ENCODE assay signal across 12 mouse cellular contexts in genomic region chr1:165662426-165663192, GRCm38 (mm10). TPM values are rescaled to one million over a fixed set of nuclear protein-coding genes. Genes with fewer than 3 reads are reported as not detected.
DNase-seq lines count a peak whose midpoint lies in the region; ATAC-seq and TF ChIP-seq lines count a peak whose summit lies in the region.
"Had no signal": no experiment of that assay in that cellular context is flagged by ENCODE, and none has a peak within 500 bp of the region (broad histone marks: within the 10 kb centered on the region; RNA-seq: fewer than 3 reads in every experiment).

No protein-coding gene starts in this region.

- H3K4me3 ChIP-seq in CH12.LX (replicated peaks in 1 of 3; ENCODE audit: low read depth in 2 of 3, low read length in 2 of 3, poor library complexity in 1 of 3), result no peak overlapping the region
- H3K4me3 ChIP-seq in forebrain, embryonic 12.5 days (replicated peaks), result no peak overlapping the region
- H3K4me3 ChIP-seq in intestine, embryonic 15.5 days (replicated peaks), result no peak overlapping the region
- no peak overlapping the region for H3K4me3 ChIP-seq in left cerebral cortex, adult 2 months
- H3K4me3 ChIP-seq: liver, embryonic 13.5 days; neural tube, embryonic 12.5 days had no signal

- intact Hi-C loops in heart, postnatal 36 days (cut with DNase I), result no loop called here
- intact Hi-C loops in left cerebral cortex, adult 2 months (cut with DNase I), result loop anchor here (5.0 kb wide), 1 partner anchor 290 kb away; no protein-coding TSS in a partner anchor

- ATAC-seq in forebrain, embryonic 12.5 days (ENCODE audit: low FRiP score), result no peak
- ATAC-seq in intestine, embryonic 15.5 days, result no peak

- peaks cover 1% of the 10 kb centered on the region for H3K9me3 ChIP-seq in CH12.LX (replicated peaks; ENCODE audit: low read length)
- no peaks in the 10 kb centered on the region for H3K9me3 ChIP-seq in forebrain, embryonic 12.5 days
- H3K9me3 ChIP-seq in intestine, embryonic 15.5 days, result no peaks in the 10 kb centered on the region
- H3K9me3 ChIP-seq: liver, embryonic 13.5 days; neural tube, embryonic 12.5 days had no signal

- no peaks in the 10 kb centered on the region for H3K79me2 ChIP-seq in CH12.LX (replicated peaks; ENCODE audit: control insufficient read depth, extremely low read depth, insufficient read depth, poor library complexity, severe bottlenecking)

- no peak overlapping the region for H3K4me2 ChIP-seq in CH12.LX (ENCODE audit: insufficient read depth, low read depth, poor library complexity, severe bottlenecking)
- no peak overlapping the region for H3K4me2 ChIP-seq in forebrain, embryonic 12.5 days
- H3K4me2 ChIP-seq in intestine, embryonic 15.5 days (replicated peaks), result no peak overlapping the region
- H3K4me2 ChIP-seq: liver, embryonic 13.5 days; neural tube, embryonic 12.5 days had no signal

- 0 out of 2 replicates have a peak, but pooled peaks have one; percentile 8 for TF ChIP-seq EP300 in CH12.LX (IDR thresholded peaks at IDR 0.05; ENCODE audit: low read length)

- no peak for TF ChIP-seq RAD21 in CH12.LX (IDR thresholded peaks at IDR 0.05; ENCODE audit: low read depth, low read length)

- no peak for TF ChIP-seq CTCF in CH12.LX (conservative IDR thresholded peaks at IDR 0.05 in 1 of 2, IDR thresholded peaks at IDR 0.05 in 1 of 2; ENCODE audit: low read depth in 2 of 2, low read length in 2 of 2)
- TF ChIP-seq CTCF in left cerebral cortex, adult 2 months (IDR thresholded peaks at IDR 0.05), result no peak

- H3K27me3 ChIP-seq in CH12.LX (replicated peaks), result no peaks in the 10 kb centered on the region
- H3K27me3 ChIP-seq in forebrain, embryonic 12.5 days, result no peaks in the 10 kb centered on the region; the same call in 1 of the 2 replicates
- no peaks in the 10 kb centered on the region for H3K27me3 ChIP-seq in intestine, embryonic 15.5 days (replicated peaks)
- H3K27me3 ChIP-seq: liver, embryonic 13.5 days; neural tube, embryonic 12.5 days had no signal

- H3K27ac ChIP-seq in CH12.LX (ENCODE audit: insufficient read depth, low read depth), result no peak overlapping the region
- peak overlapping the region; percentile 38; the same call in 1 of the 2 replicates for H3K27ac ChIP-seq in forebrain, embryonic 12.5 days
- 0 out of 2 replicates have a peak overlapping the region, but pooled peaks have one; percentile 20 for H3K27ac ChIP-seq in intestine, embryonic 15.5 days
- H3K27ac ChIP-seq in left cerebral cortex, adult 2 months, result no peak overlapping the region; the same call in 1 of the 2 replicates
- H3K27ac ChIP-seq: liver, embryonic 13.5 days; neural tube, embryonic 12.5 days had no signal

- peak; percentile 96 for DNase-seq in heart, adult 11 months
- DNase-seq in heart, postnatal 36 days, result no peak
- peak; percentile 46 for DNase-seq in CH12.LX (ENCODE audit: extremely low read depth)
- DNase-seq in left cerebral cortex, adult 2 months (ENCODE audit: extremely low spot score in 1 of 2, low spot score in 2 of 2), result no peak
- no peak for DNase-seq in adrenal gland, adult 2 months
- no peak for DNase-seq in thymus, postnatal 4 days
- DNase-seq: adrenal gland, postnatal 25 days; kidney, adult 2 months; liver, embryonic 13.5 days had no signal

- peaks cover 16 to 49% of the 10 kb centered on the region in 2 experiments for H3K4me1 ChIP-seq in CH12.LX (ENCODE audit: control insufficient read depth in 1 of 2, insufficient read depth in 2 of 2)
- peaks cover 16% of the 10 kb centered on the region for H3K4me1 ChIP-seq in forebrain, embryonic 12.5 days
- H3K4me1 ChIP-seq in intestine, embryonic 15.5 days (replicated peaks), result peaks cover 7% of the 10 kb centered on the region; the same call in 1 of the 2 replicates
- H3K4me1 ChIP-seq: liver, embryonic 13.5 days had no signal

- in situ Hi-C loops in CH12.LX (cut with MboI; ENCODE audit: low pct_ligation_motif_present, low pct_unique_long_range_greater_than_20kb, low sequenced_read_pairs), result loop anchor here (5.0 to 25.0 kb wide), 3 partner anchors 75 to 500 kb away; no protein-coding TSS in a partner anchor

- H3K9ac ChIP-seq in CH12.LX (ENCODE audit: insufficient read depth, low read depth), result no peak overlapping the region
- H3K9ac ChIP-seq in forebrain, embryonic 12.5 days, result peak overlapping the region; percentile 17; the same call in 1 of the 2 replicates
- H3K9ac ChIP-seq in intestine, embryonic 15.5 days, result no peak overlapping the region
- H3K9ac ChIP-seq: liver, embryonic 13.5 days; neural tube, embryonic 12.5 days had no signal

- dilution Hi-C loops in CH12.LX (cut with MboI; ENCODE audit: extremely low pct_ligation_motif_present, extremely low pct_unique_long_range_greater_than_20kb, low sequenced_read_pairs), result no loop called here

- 0 out of 2 replicates have a peak, but pooled peaks have one; percentile 19 for TF ChIP-seq POLR2A in CH12.LX (IDR thresholded peaks at IDR 0.05; ENCODE audit: low read depth, low read length)

- 41% methylated on average over 15 of the region's 15 CpGs for WGBS in forebrain, embryonic 12.5 days
- WGBS in intestine, embryonic 15.5 days, result 68% methylated on average over 15 of the region's 15 CpGs

- peaks cover 25 to 93% of the 10 kb centered on the region in 2 experiments for H3K36me3 ChIP-seq in CH12.LX (replicated peaks in 1 of 2; ENCODE audit: control insufficient read depth in 1 of 2, insufficient read depth in 1 of 2, low read length in 1 of 2)
- no peaks in the 10 kb centered on the region for H3K36me3 ChIP-seq in forebrain, embryonic 12.5 days (replicated peaks)
- peaks cover 5% of the 10 kb centered on the region; the same call in 1 of the 2 replicates for H3K36me3 ChIP-seq in intestine, embryonic 15.5 days
- H3K36me3 ChIP-seq: neural tube, embryonic 12.5 days had no signal

TF ChIP-seq in CH12.LX, 34 proteins besides CTCF, POLR2A, EP300 and RAD21:
- no peak for TF ChIP-seq JUN (IDR thresholded peaks at IDR 0.05; ENCODE audit: insufficient read depth, low read depth, low read length)
- TF ChIP-seq MEF2A (IDR thresholded peaks at IDR 0.05; ENCODE audit: borderline replicate concordance, low read depth, low read length), result peak; percentile 91
- no peak for TF ChIP-seq JUND (conservative IDR thresholded peaks at IDR 0.05; ENCODE audit: low read depth, low read length)
- TF ChIP-seq E2F4 (IDR thresholded peaks at IDR 0.05; ENCODE audit: insufficient replicate concordance, low read depth, low read length), result no peak
- no peak for TF ChIP-seq SMC3 (IDR thresholded peaks at IDR 0.05; ENCODE audit: low read depth, low read length)
- no peak for TF ChIP-seq MXI1 (IDR thresholded peaks at IDR 0.05; ENCODE audit: low read depth, low read length)
- no peak for TF ChIP-seq UBTF (IDR thresholded peaks at IDR 0.05; ENCODE audit: low read depth, low read length)
- TF ChIP-seq CHD2 (IDR thresholded peaks at IDR 0.05; ENCODE audit: low read length), result no peak
- no peak for TF ChIP-seq MAX (IDR thresholded peaks at IDR 0.05; ENCODE audit: low read length)
- peak; percentile 88 for TF ChIP-seq BHLHE40 (IDR thresholded peaks at IDR 0.05; ENCODE audit: low read depth, low read length)
- TF ChIP-seq IRF4 (IDR thresholded peaks at IDR 0.05; ENCODE audit: low read depth, low read length), result peak; percentile 34; the same call in 1 of the 2 replicates
- no peak for TF ChIP-seq MAFK (IDR thresholded peaks at IDR 0.05; ENCODE audit: insufficient replicate concordance, low read length)
- no peak for TF ChIP-seq ELF1 (IDR thresholded peaks at IDR 0.05; ENCODE audit: low read depth, low read length)
- TF ChIP-seq ETS1 (conservative IDR thresholded peaks at IDR 0.05; ENCODE audit: low read depth, low read length), result peak; percentile 19; the same call in 1 of the 2 replicates
- no peak for TF ChIP-seq MYC (IDR thresholded peaks at IDR 0.05; ENCODE audit: low read depth, low read length)
- TF ChIP-seq USF2 (conservative IDR thresholded peaks at IDR 0.05; ENCODE audit: low read depth, low read length), result no peak
- TF ChIP-seq NELFE (IDR thresholded peaks at IDR 0.05; ENCODE audit: low read depth, low read length), result no peak
- TF ChIP-seq POLR2AphosphoS2 (IDR thresholded peaks at IDR 0.05; ENCODE audit: low read depth, low read length), result no peak
- TF ChIP-seq GABPA (IDR thresholded peaks at IDR 0.05; ENCODE audit: insufficient replicate concordance, low read depth, low read length), result no peak

RNA-seq across cellular contexts. Expression of gene Mpzl1, which starts 28.3 kb away (rescaled TPM):
- total RNA-seq in heart, postnatal 36 days (2021), result 10 to 100 TPM; 14.4 to 21.4 TPM
- total RNA-seq in CH12.LX (2012; rRNA removed) (5.0 and 6.5 TPM in 2 replicates), CH12.LX (2014; rRNA removed) (2.0 and 2.8 TPM in 2 replicates)
- polyA plus RNA-seq in CH12.LX (2012; ENCODE audit: insufficient read length, low read depth), result 6.2 and 6.7 TPM in 2 replicates
- 125 and 126 TPM in 2 replicates for polyA plus RNA-seq in forebrain, embryonic 12.5 days (2016; fragmentation: Nextera tagmentation; extraction: Ambion mirVana)
- polyA plus RNA-seq in intestine, embryonic 15.5 days (2015; fragmentation: Nextera tagmentation; extraction: Ambion mirVana), result 129 and 130 TPM in 2 replicates
- total RNA-seq in left cerebral cortex, adult 2 months (2021), result 10 to 100 TPM; 24.0 to 24.8 TPM
- total RNA-seq in adrenal gland, adult 2 months (2021), result 10 to 100 TPM; 14.1 to 21.5 TPM
- 12.8 and 12.9 TPM in 2 replicates for polyA plus RNA-seq in adrenal gland, adult 2 months (2012; rRNA removed)

RNA-seq across cellular contexts. Expression of gene Rcsd1, which starts 46.9 kb away (rescaled TPM):
- total RNA-seq in heart, postnatal 36 days (2021), result 10 to 100 TPM; 74.2 to 80.7 TPM
- total RNA-seq in CH12.LX (2012; rRNA removed) (20.7 and 22.7 TPM in 2 replicates), CH12.LX (2014; rRNA removed) (34.8 and 35.7 TPM in 2 replicates)
- 74.8 and 81.1 TPM in 2 replicates for polyA plus RNA-seq in CH12.LX (2012; ENCODE audit: insufficient read length, low read depth)
- polyA plus RNA-seq in forebrain, embryonic 12.5 days (2016; fragmentation: Nextera tagmentation; extraction: Ambion mirVana), result 6.7 and 8.1 TPM in 2 replicates
- 32.7 and 33.8 TPM in 2 replicates for polyA plus RNA-seq in intestine, embryonic 15.5 days (2015; fragmentation: Nextera tagmentation; extraction: Ambion mirVana)
- 1 to 10 TPM; 4.9 to 5.8 TPM for total RNA-seq in left cerebral cortex, adult 2 months (2021)
- total RNA-seq in adrenal gland, adult 2 months (2021), result 10 to 100 TPM; 13.5 to 16.0 TPM
- polyA plus RNA-seq in adrenal gland, adult 2 months (2012; rRNA removed), result 4.4 and 4.9 TPM in 2 replicates

Comparison
In these comparisons a context has a peak if more than half of its experiments do, and no peak if none do; other contexts are left out.
1. DNase-seq: peak in heart, adult 11 months (single experiment) and CH12.LX (single experiment); none in heart, postnatal 36 days (0 of 2), left cerebral cortex, adult 2 months (0 of 2), adrenal gland, adult 2 months (single experiment) and thymus, postnatal 4 days (single experiment).
2. H3K27ac ChIP-seq: peak in forebrain, embryonic 12.5 days (single experiment) and intestine, embryonic 15.5 days (single experiment); none in CH12.LX (single experiment) and left cerebral cortex, adult 2 months (single experiment).